Mouse (Mus musculus) G1E (cell line): ENCODE measurements around the gene Cadm1.

Experiments used
- CTCF ChIP-seq: IDR thresholded peaks from 2 replicates; pipeline ENCODE4 v1.5.1; 2012; ENCODE audit warnings: low read depth, low read length, inconsistent platforms, mixed read lengths
- GATA1 ChIP-seq: IDR thresholded peaks from 2 replicates; pipeline ENCODE4 v1.6.1; 2012; ENCODE audit warnings: borderline replicate concordance, low read length, inconsistent platforms, mixed read lengths
- TAL1 ChIP-seq: conservative IDR thresholded peaks from 2 replicates; pipeline ENCODE4 v1.6.1; 2012; ENCODE audit warnings: low read depth, low read length, inconsistent platforms, mixed read lengths

DNA sequence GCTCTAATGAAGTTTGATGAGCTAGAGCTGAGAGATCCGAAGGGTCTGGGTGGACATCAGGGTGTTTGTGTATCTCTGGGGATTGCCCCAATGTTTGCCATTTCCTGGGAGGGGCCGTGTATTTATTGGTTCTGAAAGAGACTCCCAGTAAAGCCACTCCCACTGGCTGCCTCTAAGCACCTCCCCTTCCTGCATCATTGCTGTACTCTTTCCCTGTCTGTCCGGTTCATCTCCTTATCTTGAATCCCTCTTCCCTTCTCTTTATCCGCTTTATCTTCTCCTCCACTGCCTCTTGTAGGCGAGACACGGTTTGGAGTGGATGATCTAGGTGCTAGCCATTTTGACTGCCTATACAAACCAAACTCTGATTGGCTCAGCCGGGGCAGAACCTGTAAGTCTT, 41.5 kb downstream of the Cadm1 start:
- TF ChIP-seq CTCF, result no peak
- TF ChIP-seq GATA1, result no peak
- TF ChIP-seq TAL1, result no peak
